Mouse (Mus musculus): ENCODE data around the gene Ypel1.

DNA sequence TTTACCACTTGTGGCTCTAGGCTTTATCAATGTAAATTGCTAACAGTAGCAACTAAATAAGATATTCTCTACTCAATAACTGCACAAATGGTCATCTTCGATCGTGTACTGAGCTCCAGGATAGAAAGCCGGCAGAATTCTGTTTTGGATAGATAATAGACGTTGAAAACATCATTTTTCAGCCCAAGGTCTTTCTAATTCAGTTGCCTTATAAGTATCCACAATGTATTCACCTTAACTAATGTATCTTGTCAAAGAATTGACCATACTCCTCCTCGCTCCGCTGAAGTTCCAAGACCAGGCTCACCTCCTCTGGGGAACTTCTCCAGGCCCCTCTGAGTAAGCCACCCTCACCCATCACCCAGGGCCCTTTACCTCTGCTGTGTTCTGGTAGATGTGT is 1.2 kb downstream of the Ypel1 start:
- TF ChIP-seq CTCF (IDR thresholded peaks at IDR 0.05; ENCODE audit: insufficient read depth, low read depth, low read length), result no peak
- TF ChIP-seq POLR2A (IDR thresholded peaks at IDR 0.05; ENCODE audit: insufficient read depth, low read depth, low read length), result no peak
